Mouse (Mus musculus): ENCODE results near the gene Olfr1392. TPM values are rescaled to one million over a fixed set of nuclear protein-coding genes. Genes with fewer than 3 reads are reported as not detected.
"Not testable (repeated sequence)": the region's sequence is repeated elsewhere in the genome, so short reads cannot be mapped to it uniquely, and the experiment has no call there.

The Olfr1392 gene
- total RNA-seq, 2 experiments from 2014 or later: not detected

GRCm38 (mm10) chr11:49273834-49274519 is 11.1 kb upstream of the Olfr1392 start:
- no peak for ATAC-seq (replicated peaks; ENCODE audit: low FRiP score, low TSS enrichment, poor library complexity, severe bottlenecking)

- ATAC-seq (replicated peaks; ENCODE audit: low FRiP score, low TSS enrichment, poor library complexity, severe bottlenecking): peak; percentile 55; the same call in 1 of the 2 replicates
Observed at GRCm38 (mm10) chr11:49278222-49278621, 6.9 kb upstream of the Olfr1392 start, which contains the start of gene Olfr1393. TSS of gene Olfr1393 (plus strand) at chr11:49278304.

DNA sequence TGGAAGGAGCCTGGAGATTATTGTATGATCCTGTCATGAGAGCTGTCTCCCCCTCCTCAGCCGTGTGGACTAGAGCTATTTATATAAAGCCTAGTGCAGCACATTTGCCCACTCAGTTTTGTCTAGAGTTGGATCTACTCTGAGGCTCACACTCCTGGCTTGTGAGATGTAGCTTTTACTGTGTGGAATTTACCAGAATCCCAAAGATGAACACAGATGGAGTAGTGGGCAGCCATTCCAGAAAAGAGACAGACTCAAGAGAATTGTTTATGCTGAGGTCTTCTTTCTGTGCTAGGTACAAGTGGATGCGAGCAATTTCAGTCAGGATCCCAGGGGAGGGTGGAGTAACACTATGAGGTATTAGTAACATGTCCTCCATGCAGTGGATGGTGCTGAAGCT is 2.2 kb downstream of the Olfr1392 start:
- ATAC-seq (replicated peaks; ENCODE audit: low FRiP score, low TSS enrichment, poor library complexity, severe bottlenecking): no peak

DNA sequence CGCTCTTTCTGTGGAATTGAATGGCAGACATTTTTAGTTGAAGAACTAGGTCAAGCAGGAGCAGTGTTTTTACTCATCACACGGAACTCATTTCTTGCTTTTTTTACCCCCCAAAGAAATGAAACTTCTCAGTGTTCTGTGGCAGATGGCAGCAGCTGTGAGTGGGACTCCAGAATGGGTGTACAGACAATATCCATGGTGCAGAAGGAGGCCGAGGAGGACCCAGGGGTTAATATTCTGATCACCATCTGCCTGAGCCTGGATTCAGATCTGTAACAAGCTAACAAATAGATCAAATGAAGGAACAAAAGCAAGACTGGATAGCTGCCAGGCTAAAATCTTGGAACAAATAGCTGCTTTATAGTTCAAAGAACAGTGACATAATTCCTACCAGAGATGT is 7.7 kb downstream of the Olfr1392 start:
- ATAC-seq (replicated peaks; ENCODE audit: low FRiP score, low TSS enrichment, poor library complexity, severe bottlenecking): no peak

GRCm38 (mm10) chr11:49304441-49304840 is 19.4 kb downstream of the Olfr1392 start, which contains the start of gene Olfr10:
TSS of gene Olfr10 (plus strand) at chr11:49304741.
- ATAC-seq (replicated peaks; ENCODE audit: low FRiP score, low TSS enrichment, poor library complexity, severe bottlenecking): no peak

DNA sequence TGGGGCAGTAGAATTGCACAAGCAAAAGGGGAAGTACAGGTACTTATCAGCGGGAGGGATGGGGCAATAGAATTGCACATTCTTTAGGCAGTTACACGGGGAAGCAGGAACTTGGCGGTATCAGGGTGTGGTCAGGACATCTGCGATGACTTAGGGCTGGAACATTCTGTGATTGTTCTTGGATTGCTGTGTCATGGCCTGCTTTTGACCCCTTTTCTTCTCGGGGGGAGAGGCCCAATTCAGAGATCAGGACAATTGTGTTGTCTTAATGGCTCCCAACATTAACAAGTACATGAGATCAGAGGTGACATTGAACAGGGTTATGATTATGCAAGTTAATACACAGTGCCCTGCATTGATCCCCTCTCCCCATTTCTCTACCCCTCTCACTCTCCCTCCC is 23.5 kb downstream of the Olfr1392 start:
- not testable (repeated sequence) for ATAC-seq (replicated peaks; ENCODE audit: low FRiP score, low TSS enrichment, poor library complexity, severe bottlenecking)

DNA sequence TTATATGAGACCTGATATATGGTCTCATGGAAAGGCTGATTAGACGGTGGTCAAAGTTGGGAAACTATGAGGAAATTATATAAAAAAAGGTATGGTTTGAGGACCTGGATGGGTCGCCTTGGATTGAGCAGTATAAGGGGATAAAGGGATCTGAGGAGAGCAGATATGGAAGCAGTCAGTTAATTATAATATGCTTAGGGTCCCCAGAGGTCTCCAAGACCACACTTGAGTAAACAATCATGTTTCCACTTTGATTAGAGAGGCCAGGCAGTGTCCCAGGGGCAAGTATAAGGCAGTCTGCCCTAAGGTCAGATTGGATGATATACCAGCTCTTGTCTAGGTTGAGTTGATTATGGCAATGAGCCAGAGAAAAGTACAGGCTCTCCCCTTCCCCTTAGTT is 37.4 kb downstream of the Olfr1392 start, which contains the start of gene Olfr1391:
Gene Olfr1391, plus strand, starts transcription at position 301 of the 400 bp plus-strand sequence.
- no peak for ATAC-seq (replicated peaks; ENCODE audit: low FRiP score, low TSS enrichment, poor library complexity, severe bottlenecking)

- ATAC-seq (replicated peaks; ENCODE audit: low FRiP score, low TSS enrichment, poor library complexity, severe bottlenecking): no peak
Observed at GRCm38 (mm10) chr11:49326726-49327125, 41.6 kb downstream of the Olfr1392 start.

DNA sequence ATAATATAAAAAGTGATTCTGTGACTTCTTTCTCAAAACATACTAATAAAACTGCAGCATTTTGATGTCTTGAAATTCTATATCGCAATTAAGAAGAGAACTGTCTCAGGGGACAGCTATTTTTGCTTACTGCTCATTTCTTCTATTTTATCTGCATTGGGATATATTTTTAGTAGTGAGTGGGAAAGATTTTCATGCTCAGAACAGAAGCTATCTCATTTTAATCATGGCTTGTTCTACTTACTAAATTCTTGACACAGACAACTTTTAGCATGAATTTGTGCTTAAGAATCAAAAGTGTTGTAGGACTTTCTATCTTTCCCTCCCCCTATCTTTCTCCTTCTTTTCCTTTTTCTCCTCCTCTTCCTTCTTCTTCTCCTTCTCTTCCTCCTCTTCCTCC is 44.6 kb downstream of the Olfr1392 start:
- ATAC-seq (replicated peaks; ENCODE audit: low FRiP score, low TSS enrichment, poor library complexity, severe bottlenecking): no peak

DNA sequence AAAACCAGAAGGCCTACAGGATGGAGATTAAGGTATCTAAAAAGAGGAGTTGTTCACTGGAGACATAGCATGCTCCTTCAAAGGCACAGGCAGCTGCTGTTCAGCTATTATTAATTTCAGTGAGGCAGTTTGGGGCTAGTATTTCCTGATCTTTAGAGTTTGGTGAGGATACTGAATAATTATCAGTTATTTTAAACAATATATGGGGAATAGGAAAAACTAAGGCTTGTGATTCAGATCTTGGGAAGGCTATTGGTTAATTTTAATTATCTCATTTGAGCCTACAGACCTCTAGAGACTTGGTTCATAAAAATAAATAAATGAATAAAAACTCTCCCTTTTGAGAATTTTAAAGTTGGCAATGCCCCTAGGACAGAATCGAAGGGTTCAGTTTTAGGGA is 49.8 kb downstream of the Olfr1392 start, which contains the start of gene Olfr1390:
Gene Olfr1390, plus strand, starts transcription at position 301 of the 400 bp plus-strand sequence.
- no peak for ATAC-seq (replicated peaks; ENCODE audit: low FRiP score, low TSS enrichment, poor library complexity, severe bottlenecking)

GRCm38 (mm10) chr11:49337150-49337832 is 52.2 kb downstream of the Olfr1392 start:
- ATAC-seq (replicated peaks; ENCODE audit: low FRiP score, low TSS enrichment, poor library complexity, severe bottlenecking): no peak

Other genes starting within 250 kb of the Olfr1392 start
- gene 9930111J21Rik2, start 234.0 kb upstream of the Olfr1392 start, total RNA-seq (2014; fragmentation: Nextera tagmentation): 1.5 and 3.2 TPM in 2 replicates
- 3.8 and 4.5 TPM in 2 replicates for gene 9930111J21Rik2, start 234.0 kb upstream of the Olfr1392 start, total RNA-seq (2017)
- 29.8 and 46.3 TPM in 2 replicates for gene Tgtp2, start 221.1 kb upstream of the Olfr1392 start, total RNA-seq (2014; fragmentation: Nextera tagmentation)
- gene Tgtp2, start 221.1 kb upstream of the Olfr1392 start, total RNA-seq (2017): 234 and 352 TPM in 2 replicates
- 28.1 and 33.1 TPM in 2 replicates for gene Ifi47, start 208.7 kb upstream of the Olfr1392 start, total RNA-seq (2014; fragmentation: Nextera tagmentation)
- 31.3 and 32.6 TPM in 2 replicates for gene Ifi47, start 208.7 kb upstream of the Olfr1392 start, total RNA-seq (2017)
- not detected in 2 replicates for gene Olfr1396, start 170.4 kb upstream of the Olfr1392 start, total RNA-seq (2014; fragmentation: Nextera tagmentation)
- not detected in 2 replicates for gene Olfr1396, start 170.4 kb upstream of the Olfr1392 start, total RNA-seq (2017)
- not detected in 2 replicates for gene Olfr1395, start 143.0 kb upstream of the Olfr1392 start, total RNA-seq (2014; fragmentation: Nextera tagmentation)
- gene Olfr1395, start 143.0 kb upstream of the Olfr1392 start, total RNA-seq (2017): not detected in 2 replicates
- gene Olfr1394, start 130.9 kb upstream of the Olfr1392 start, total RNA-seq (2014; fragmentation: Nextera tagmentation): not detected in 2 replicates
- not detected in 2 replicates for gene Olfr1394, start 130.9 kb upstream of the Olfr1392 start, total RNA-seq (2017)
- gene Btnl9, start 98.1 kb upstream of the Olfr1392 start, total RNA-seq (2014; fragmentation: Nextera tagmentation): 0.72 and 2.4 TPM in 2 replicates
- gene Btnl9, start 98.1 kb upstream of the Olfr1392 start, total RNA-seq (2017): 1.8 and 5.6 TPM in 2 replicates
- 56.5 and 67.6 TPM in 2 replicates for gene Zfp62, start 82.0 kb upstream of the Olfr1392 start, total RNA-seq (2014; fragmentation: Nextera tagmentation)
- 102 and 160 TPM in 2 replicates for gene Zfp62, start 82.0 kb upstream of the Olfr1392 start, total RNA-seq (2017)
- 47.4 and 53.5 TPM in 2 replicates for gene Mgat1, start 41.1 kb upstream of the Olfr1392 start, total RNA-seq (2014; fragmentation: Nextera tagmentation)
- gene Mgat1, start 41.1 kb upstream of the Olfr1392 start, total RNA-seq (2017): 28.1 and 34.2 TPM in 2 replicates
- gene Olfr1393, start 7.0 kb upstream of the Olfr1392 start, total RNA-seq (2014; fragmentation: Nextera tagmentation): not detected in 2 replicates
- gene Olfr1393, start 7.0 kb upstream of the Olfr1392 start, total RNA-seq (2017): not detected in 2 replicates
- gene Olfr10, start 19.5 kb downstream of the Olfr1392 start, total RNA-seq (2014; fragmentation: Nextera tagmentation): not detected in 2 replicates
- not detected in 2 replicates for gene Olfr10, start 19.5 kb downstream of the Olfr1392 start, total RNA-seq (2017)
- gene Olfr1391, start 37.5 kb downstream of the Olfr1392 start, total RNA-seq (2014; fragmentation: Nextera tagmentation): not detected in 2 replicates
- not detected in 2 replicates for gene Olfr1391, start 37.5 kb downstream of the Olfr1392 start, total RNA-seq (2017)
- not detected in 2 replicates for gene Olfr1390, start 49.9 kb downstream of the Olfr1392 start, total RNA-seq (2014; fragmentation: Nextera tagmentation)
- not detected in 2 replicates for gene Olfr1390, start 49.9 kb downstream of the Olfr1392 start, total RNA-seq (2017)
- gene Olfr1389, start 137.8 kb downstream of the Olfr1392 start, total RNA-seq (2014; fragmentation: Nextera tagmentation): not detected in 2 replicates
- not detected in 2 replicates for gene Olfr1389, start 137.8 kb downstream of the Olfr1392 start, total RNA-seq (2017)
- 0.72 and 0.87 TPM in 2 replicates for gene Olfr1388, start 151.3 kb downstream of the Olfr1392 start, total RNA-seq (2014; fragmentation: Nextera tagmentation)
- 0.80 and 1.4 TPM in 2 replicates for gene Olfr1388, start 151.3 kb downstream of the Olfr1392 start, total RNA-seq (2017)
- not detected in 2 replicates for gene Olfr1387, start 170.1 kb downstream of the Olfr1392 start, total RNA-seq (2014; fragmentation: Nextera tagmentation)
- gene Olfr1387, start 170.1 kb downstream of the Olfr1392 start, total RNA-seq (2017): not detected in 2 replicates
- not detected in 2 replicates for gene Olfr1386, start 179.8 kb downstream of the Olfr1392 start, total RNA-seq (2014; fragmentation: Nextera tagmentation)
- not detected in 2 replicates for gene Olfr1386, start 179.8 kb downstream of the Olfr1392 start, total RNA-seq (2017)
- not detected in 2 replicates for gene Olfr1385, start 203.8 kb downstream of the Olfr1392 start, total RNA-seq (2014; fragmentation: Nextera tagmentation)
- not detected in 2 replicates for gene Olfr1385, start 203.8 kb downstream of the Olfr1392 start, total RNA-seq (2017)
- not detected in 2 replicates for gene Olfr1384, start 221.4 kb downstream of the Olfr1392 start, total RNA-seq (2014; fragmentation: Nextera tagmentation)
- gene Olfr1384, start 221.4 kb downstream of the Olfr1392 start, total RNA-seq (2017): not detected in 2 replicates
- gene Olfr1383, start 234.4 kb downstream of the Olfr1392 start, total RNA-seq (2014; fragmentation: Nextera tagmentation): not detected in 2 replicates
- gene Olfr1383, start 234.4 kb downstream of the Olfr1392 start, total RNA-seq (2017): not detected in 2 replicates
- not detected in 2 replicates for gene Olfr1382, start 243.0 kb downstream of the Olfr1392 start, total RNA-seq (2014; fragmentation: Nextera tagmentation)
- not detected in 2 replicates for gene Olfr1382, start 243.0 kb downstream of the Olfr1392 start, total RNA-seq (2017)

Data from megakaryocyte-erythroid progenitor cell, adult 5-6 weeks (primary cell).